Mouse (Mus musculus) layer of hippocampus, postnatal 25 days (tissue): ENCODE data around the gene Acss2. TPM values are rescaled to one million over a fixed set of nuclear protein-coding genes. Genes with fewer than 3 reads are reported as not detected.
A peak's percentile ranks its signal among the peaks of the same experiment; 100 is the strongest.

ENCODE experiments used
- DNase-seq, 2 experiments: peaks; one replicate each; pipeline ENCODE4 v3.0.0; 2022; ENCODE audit warnings: mixed read lengths in 2 of 2, low spot score in 1 of 2; ENCODE audit errors: extremely low spot score in 1 of 2
- total RNA-seq, 2 experiments: library from RNA; stranded (reverse); gene quantifications; 2 replicates each; pipeline ENCODE4 v1.2.3; 2021

Acss2 gene
- total RNA-seq: 10 to 100 TPM; 60.8 to 70.2 TPM

DNA sequence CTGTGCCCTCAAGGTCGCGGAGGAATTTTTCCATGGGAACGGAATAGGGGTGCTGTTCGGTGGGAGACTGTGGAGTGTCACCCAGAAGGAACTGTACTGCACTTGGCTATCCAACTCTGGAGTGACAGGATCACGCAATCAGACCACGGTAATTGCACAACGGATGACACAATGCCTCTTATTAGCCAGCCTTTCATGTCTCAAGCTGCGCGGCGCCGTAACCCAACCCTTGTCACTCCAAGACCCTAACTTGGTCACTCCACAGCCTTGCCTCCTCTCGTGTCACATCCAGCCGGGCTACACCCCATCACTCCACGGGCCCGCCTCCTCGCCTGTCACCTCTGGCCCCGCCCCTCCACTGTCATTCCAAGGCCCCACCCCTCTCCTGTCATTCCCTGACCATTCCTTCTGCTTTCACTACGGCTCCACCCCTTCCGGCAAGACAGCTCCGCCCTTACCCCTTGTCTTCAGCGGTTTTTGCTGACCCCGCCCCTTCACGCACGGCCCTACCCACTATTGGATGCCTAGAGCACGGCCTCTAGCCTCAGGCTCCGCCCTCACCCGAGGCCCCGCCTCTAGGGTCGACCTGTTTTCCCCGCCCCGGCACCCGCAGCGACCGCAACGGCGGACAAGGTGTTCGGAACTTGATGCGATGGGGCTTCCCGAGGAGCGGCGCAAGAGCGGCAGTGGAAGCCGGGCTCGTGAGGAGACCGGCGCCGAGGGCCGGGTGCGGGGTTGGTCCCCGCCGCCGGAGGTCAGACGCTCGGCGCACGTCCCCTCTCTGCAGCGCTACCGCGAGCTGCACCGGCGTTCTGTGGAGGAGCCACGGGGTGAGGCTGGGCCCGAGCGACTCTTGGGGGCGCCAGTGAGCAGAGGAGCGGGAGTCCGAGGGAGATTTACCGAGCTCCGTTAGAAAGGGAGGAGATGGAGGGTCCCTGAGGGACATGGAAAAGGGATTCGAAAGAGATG is at the start of gene Acss2, which contains the start of gene Ggt7:
Acss2 (plus strand) TSS at position 494 of the 969 bp plus-strand sequence.
Ggt7 (minus strand) TSS at position 783 of the 969 bp plus-strand sequence.
- peak; percentile 85 to 95 for DNase-seq

GRCm38 (mm10) chr2:155472671-155473569 is 44.8 kb upstream of the Acss2 start:
- peak in 1 of 2 experiments; percentile 30 for DNase-seq

- DNase-seq: peak; percentile 45 to 52
Measured at GRCm38 (mm10) chr2:155473570-155474088, 44.1 kb upstream of the Acss2 start, which contains the start of gene Ncoa6. Gene Ncoa6, minus strand, starts transcription at chr2:155473894.

DNA sequence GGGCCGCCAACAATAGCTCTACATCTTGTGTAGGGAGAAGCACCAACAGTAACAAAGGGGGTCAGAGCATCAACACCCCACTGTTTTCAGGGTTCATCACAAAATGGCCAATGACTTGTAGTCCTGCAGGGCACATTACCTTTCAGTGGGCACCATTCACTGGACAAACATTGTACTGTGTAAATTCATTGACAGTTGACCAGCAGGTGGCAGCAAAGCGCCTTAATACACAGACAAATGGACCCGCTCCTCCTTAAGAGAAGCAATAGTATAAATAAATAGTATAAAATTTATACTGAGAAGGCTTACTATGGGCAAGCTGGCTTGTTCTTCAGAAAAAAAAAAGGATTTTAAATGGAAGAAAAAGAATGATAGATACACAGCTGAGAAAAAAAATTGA is 35.7 kb upstream of the Acss2 start:
- DNase-seq: peak in 1 of 2 experiments; percentile 70

- no peak for DNase-seq
Measured at GRCm38 (mm10) chr2:155490998-155491397, 26.8 kb upstream of the Acss2 start.

DNA sequence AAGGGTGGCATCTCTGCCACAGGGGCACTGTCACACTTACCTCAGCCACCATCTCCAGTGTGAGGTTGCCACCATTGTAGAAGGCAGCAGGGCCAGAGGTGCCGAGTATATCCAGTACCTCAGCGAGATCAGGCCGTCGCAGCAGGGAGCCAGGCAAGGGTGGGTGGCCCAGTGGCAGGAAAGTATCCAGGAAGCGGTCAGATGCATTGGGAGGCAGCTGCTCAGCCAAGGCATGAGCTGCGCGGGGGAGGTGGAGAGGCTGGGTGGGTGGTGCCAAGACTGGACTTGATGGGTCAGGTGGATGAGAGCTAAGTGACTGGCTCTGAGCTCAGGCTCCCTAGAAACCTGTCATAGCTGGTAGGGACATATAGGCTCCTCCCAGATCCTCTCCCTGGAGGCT is 15.2 kb upstream of the Acss2 start:
- no peak for DNase-seq

GRCm38 (mm10) chr2:155504440-155505355 is 13.1 kb upstream of the Acss2 start:
- peak in 1 of 2 experiments; percentile 39 for DNase-seq

- DNase-seq: no peak
Measured at GRCm38 (mm10) chr2:155505811-155506210, 11.9 kb upstream of the Acss2 start.

DNA sequence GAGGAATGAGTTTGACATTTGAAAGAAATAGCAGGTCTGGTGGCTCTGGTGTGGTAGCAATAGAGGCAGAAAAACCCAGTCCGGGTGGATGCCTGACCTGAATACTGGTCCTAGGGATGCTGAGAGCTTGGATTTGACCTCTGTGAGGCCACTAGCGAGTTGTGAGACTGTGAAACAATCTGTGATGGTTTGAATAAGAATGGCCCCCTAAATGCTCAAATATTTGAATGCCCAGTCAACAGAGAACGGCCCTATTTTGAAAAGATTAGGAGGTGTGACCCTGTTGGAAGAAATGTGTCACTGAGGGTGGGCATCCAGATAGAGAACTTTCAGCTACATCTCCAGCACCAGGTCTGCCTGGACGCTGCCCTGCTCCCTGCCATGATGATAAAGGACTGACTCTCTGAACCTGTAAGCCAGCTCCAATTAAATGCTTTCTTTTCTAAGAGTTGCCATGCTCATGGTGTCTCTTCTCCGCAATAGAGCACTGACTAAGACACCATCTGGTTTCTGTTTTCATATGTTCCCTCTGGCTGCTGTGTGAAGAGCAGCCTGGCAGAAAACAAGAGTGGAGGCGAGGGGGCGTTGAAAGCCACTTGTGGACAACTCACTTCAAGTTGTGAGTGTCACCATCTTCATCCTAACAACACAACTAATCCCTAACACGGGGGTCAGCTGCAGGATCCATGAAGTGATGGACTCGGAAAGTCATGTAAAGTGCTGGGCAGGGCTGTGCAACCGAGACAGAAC is 9.9 kb upstream of the Acss2 start:
- no peak for DNase-seq

GRCm38 (mm10) chr2:155512479-155512878 is 5.3 kb upstream of the Acss2 start:
- DNase-seq: peak in 1 of 2 experiments; percentile 31

- DNase-seq: peak; percentile 20 to 31
Measured at GRCm38 (mm10) chr2:155513543-155513942, 4.2 kb upstream of the Acss2 start.

DNA sequence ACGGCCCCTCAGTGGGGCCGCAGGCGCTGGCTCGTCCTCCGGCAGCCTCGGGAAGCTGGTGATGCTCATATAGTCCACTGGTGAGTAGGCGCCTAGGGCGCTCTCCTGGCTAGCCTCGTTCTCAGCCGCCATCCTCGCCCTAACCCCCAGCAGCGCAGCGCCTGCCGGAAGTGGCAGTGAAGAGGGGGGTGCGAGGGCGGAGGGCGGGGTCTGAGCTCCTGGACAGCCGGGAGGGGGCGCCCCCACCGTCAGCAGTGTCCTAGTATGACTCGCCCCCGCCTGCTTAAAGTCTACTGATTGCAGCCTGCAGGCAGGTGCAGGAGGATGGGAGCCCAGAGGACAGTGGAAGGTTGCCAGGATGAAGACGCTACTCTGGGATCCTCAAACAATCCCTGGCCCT is 3.1 kb upstream of the Acss2 start:
- DNase-seq: peak; percentile 76 to 81

DNA sequence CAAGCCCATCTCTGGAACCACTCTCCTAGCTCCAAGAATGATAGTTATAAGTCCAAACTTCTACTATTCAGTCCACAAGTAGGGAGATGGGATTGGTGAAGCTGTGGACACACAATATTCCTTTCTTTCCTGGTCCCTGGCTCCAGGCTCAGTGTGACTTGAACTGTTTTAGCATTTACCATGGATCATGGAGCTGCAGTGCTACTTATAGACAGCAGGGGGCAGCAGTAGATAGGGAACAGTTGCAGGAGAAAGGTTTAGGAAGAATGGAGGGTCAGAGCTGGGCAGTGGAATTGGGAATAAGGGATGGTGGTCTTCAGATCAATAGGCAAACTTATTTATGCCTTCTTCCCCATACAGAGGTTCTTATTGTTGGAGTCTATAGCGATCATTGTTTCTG is 1.8 kb upstream of the Acss2 start:
- DNase-seq: peak; percentile 57 to 70

GRCm38 (mm10) chr2:155518531-155519270 is 953 bp downstream of the Acss2 start:
- DNase-seq: no peak

GRCm38 (mm10) chr2:155523706-155524105 is 6.0 kb downstream of the Acss2 start:
- no peak for DNase-seq

DNA sequence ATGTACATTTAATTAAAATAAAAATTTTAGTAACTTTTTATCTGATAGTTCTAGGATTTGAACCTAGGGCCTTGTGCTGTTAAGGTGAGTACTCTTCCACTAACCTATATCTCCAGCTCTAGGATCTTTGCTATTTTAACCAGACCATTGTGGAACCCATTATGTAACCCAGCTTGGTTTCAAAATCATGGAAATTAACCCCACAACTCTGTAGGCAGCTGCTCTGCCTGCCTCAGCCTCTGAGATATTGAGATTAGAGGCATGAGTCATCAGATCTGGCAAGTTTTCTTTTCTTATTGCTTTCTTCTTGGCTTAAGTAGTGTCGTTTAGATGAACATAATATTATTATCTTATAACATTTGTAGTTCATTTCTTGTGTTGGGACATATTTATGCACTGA is 6.6 kb downstream of the Acss2 start:
- no peak for DNase-seq

DNA sequence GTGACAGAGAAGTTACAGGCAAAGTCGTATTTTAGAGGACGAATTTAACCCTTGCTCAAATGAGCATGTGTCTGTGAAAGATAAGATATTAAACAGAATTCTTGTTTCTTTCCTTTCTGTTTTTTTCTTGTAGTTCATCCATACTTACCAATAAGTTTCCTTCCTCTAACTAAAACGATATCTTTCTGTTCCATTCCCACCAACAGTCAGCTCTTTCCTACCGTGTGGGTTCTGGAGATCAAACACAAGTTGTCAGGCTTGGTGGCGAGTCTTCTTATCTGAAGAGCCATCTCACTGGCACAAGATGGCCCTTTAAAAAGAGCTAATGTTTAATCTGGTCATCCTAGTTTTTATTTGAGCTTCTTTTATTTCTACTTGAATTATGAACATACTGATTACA is 9.6 kb downstream of the Acss2 start:
- no peak for DNase-seq

DNA sequence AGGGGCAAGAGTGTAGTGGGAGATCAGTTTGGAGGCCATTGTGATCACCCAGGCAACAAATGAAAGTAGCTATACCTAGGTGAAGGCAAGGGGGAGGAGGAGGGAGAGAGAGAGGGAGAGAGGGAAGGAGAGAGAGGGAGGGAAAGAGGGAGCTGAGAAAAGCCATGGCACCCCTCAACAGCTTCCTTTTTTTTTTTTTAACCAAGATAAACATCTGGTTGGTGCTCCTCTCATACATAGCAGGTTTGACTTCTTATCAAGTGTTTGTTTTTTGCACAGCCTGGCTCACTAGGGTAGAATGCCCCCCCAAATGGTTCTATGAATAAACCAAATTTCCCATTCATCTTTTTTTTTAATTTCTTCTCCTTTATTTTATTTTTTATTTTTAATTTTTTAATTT is 18.5 kb downstream of the Acss2 start:
- no peak for DNase-seq
